Mouse (Mus musculus): ENCODE measurements around the gene Gm10490. TPM values are rescaled to one million over a fixed set of nuclear protein-coding genes. Genes with fewer than 3 reads are reported as not detected.

Gm10490 gene
- total and polyA plus RNA-seq, 2 experiments from 2014 or later, result not detected

DNA sequence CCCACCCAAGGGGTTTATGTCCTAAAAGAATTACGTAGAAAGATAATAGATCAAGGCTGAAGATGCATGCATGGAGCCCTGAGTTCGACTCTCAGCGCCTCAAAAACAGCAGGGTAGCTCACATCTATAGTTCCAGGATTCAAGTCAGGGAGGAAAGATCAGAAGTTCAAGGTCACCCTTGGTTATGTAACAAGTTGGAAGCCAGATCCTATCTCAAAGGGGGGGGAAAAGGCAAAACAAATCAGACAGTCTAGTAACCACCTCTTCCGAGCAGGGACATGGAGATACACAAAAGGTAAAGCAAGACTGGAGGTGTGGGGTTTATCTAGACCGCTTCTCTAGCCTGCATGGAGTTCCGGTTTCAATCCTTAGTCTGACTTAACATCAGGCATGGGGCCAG is 16.9 kb downstream of the Gm10490 start:
- no peak overlapping the region for H3K9ac ChIP-seq
- WGBS, result 76% methylated on average over 6 of the region's 6 CpGs
- no peak for DNase-seq
- H3K4me2 ChIP-seq (ENCODE audit: low read depth), result no peak overlapping the region
- no peak for ATAC-seq
- TF ChIP-seq CTCF (IDR thresholded peaks at IDR 0.05; ENCODE audit: low read depth), result no peak
- no peak overlapping the region for H3K27ac ChIP-seq (ENCODE audit: low read depth, low read length)
- no peaks in the 10 kb centered on the region; the same call in 1 of the 2 replicates for H3K27me3 ChIP-seq (ENCODE audit: insufficient read depth, low read length)
- no peak overlapping the region for H3K4me3 ChIP-seq (ENCODE audit: low read depth, low read length)
- H3K4me1 ChIP-seq (ENCODE audit: insufficient read depth), result no peaks in the 10 kb centered on the region
- H3K36me3 ChIP-seq (ENCODE audit: insufficient read depth), result peaks cover 9% of the 10 kb centered on the region
- H3K9me3 ChIP-seq (ENCODE audit: low read length), result no peaks in the 10 kb centered on the region

DNA sequence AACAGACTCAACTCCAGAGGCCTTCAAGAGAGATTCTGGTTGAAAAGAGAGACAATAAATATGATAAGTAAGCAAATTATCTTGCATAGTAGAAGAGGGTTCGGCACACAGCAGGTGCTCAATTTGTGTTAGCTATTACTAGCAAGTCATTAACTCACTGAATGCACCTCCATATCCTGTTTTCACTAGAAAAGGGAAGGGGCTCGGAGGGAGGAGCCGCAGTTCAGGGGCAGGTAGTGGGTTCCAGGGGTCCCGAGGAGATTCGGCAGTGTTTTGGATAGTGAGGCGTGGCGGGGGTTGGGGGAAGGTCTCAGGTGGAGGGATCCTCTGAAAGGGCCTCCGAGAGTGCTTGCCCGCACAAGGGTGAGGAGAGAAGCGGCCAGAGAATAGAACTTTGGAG is 17.8 kb downstream of the Gm10490 start:
- H3K9ac ChIP-seq, result no peak overlapping the region
- H3K4me2 ChIP-seq (ENCODE audit: low read depth), result no peak overlapping the region
- DNase-seq, result no peak
- no peaks in the 10 kb centered on the region for H3K4me1 ChIP-seq (ENCODE audit: insufficient read depth)
- no peaks in the 10 kb centered on the region for H3K9me3 ChIP-seq (ENCODE audit: low read length)
- ATAC-seq, result no peak
- no peaks in the 10 kb centered on the region; the same call in 1 of the 2 replicates for H3K27me3 ChIP-seq (ENCODE audit: insufficient read depth, low read length)
- no peak overlapping the region for H3K27ac ChIP-seq (ENCODE audit: low read depth, low read length)
- no peak for TF ChIP-seq CTCF (IDR thresholded peaks at IDR 0.05; ENCODE audit: low read depth)
- no peak overlapping the region for H3K4me3 ChIP-seq (ENCODE audit: low read depth, low read length)
- peaks cover 13% of the 10 kb centered on the region for H3K36me3 ChIP-seq (ENCODE audit: insufficient read depth)
- 35% methylated on average over 10 of the region's 10 CpGs for WGBS

DNA sequence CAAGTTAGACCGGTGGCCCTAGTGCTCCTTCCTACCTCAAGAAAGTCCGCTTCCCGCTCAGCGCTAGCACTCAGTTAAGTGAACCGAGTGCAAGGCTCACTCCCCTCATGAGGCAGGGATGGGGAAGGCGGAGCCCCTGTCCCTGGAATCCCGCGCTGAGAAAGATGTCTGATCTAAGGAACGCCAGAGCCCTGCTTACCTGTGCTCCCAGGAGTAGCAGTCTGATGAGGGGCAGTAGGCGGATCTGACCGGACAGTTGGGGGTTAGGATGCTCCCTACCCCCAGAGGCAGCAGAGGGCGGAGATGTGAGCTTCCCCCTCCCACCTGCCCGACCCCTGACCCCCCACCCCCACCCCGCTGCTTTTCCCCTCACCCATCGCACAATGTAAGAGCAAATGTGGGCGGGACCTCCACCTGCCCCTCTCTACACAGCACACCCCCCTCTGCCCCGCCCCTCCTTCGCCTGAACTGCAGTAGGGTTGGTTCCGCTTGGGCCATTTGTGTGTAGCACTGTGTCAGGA is 19.0 kb downstream of the Gm10490 start, which contains the start of gene Eras:
Gene Eras, minus strand, starts transcription at position 338 of the 521 bp plus-strand sequence.
- Histone ChIP-seq H3K9ac (no peak within 1 kb of the TSS), H3K27me3 (ENCODE audit: insufficient read depth, low read length) (no peaks in the 10 kb centered on the region; the same call in 1 of the 2 replicates), H3K4me1 (ENCODE audit: insufficient read depth) (no peaks in the 10 kb centered on the region), H3K4me2 (ENCODE audit: low read depth) (no peak within 1 kb of the TSS), H3K27ac (ENCODE audit: low read depth, low read length) (no peak within 1 kb of the TSS), H3K9me3 (ENCODE audit: low read length) (no peaks in the 10 kb centered on the region), H3K36me3 (ENCODE audit: insufficient read depth) (peaks cover 13% of the 10 kb centered on the region), H3K4me3 (ENCODE audit: low read depth, low read length) (no peak within 1 kb of the TSS)
- ATAC-seq, result no peak
- no peak for DNase-seq
- no peak for TF ChIP-seq CTCF (IDR thresholded peaks at IDR 0.05; ENCODE audit: low read depth)
- 25% methylated on average over 19 of the region's 19 CpGs for WGBS

DNA sequence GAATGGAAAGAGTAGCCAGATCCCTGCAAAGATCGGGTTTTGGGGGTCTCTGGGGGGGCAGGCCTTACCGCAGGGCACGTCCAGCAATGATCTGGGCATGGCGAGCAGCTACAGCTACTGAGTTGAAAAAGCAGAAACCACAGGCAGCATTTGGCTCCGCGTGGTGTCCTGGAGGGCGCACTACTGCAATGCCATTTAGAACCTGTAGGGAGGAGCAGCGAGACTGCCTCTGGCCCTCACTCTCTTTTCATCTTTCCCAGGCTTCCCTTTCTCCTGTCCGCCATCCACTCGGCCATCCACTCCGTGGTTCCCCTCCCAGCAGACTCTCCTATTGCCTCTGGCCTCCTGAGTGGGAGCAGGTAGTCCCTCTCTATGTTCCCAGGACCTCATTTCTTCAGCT is 27.5 kb downstream of the Gm10490 start:
- Histone ChIP-seq H3K36me3 (ENCODE audit: insufficient read depth) (no peaks in the 10 kb centered on the region), H3K27me3 (ENCODE audit: insufficient read depth, low read length) (no peaks in the 10 kb centered on the region), H3K27ac (ENCODE audit: low read depth, low read length) (no peak overlapping the region), H3K9me3 (ENCODE audit: low read length) (no peaks in the 10 kb centered on the region), H3K4me3 (ENCODE audit: low read depth, low read length) (no peak overlapping the region), H3K4me2 (ENCODE audit: low read depth) (no peak overlapping the region), H3K9ac (no peak overlapping the region), H3K4me1 (ENCODE audit: insufficient read depth) (no peaks in the 10 kb centered on the region)
- DNase-seq (no peak), ATAC-seq (no peak)
- TF ChIP-seq CTCF (IDR thresholded peaks at IDR 0.05; ENCODE audit: low read depth), result no peak
- 58% methylated on average over 11 of the region's 11 CpGs for WGBS

DNA sequence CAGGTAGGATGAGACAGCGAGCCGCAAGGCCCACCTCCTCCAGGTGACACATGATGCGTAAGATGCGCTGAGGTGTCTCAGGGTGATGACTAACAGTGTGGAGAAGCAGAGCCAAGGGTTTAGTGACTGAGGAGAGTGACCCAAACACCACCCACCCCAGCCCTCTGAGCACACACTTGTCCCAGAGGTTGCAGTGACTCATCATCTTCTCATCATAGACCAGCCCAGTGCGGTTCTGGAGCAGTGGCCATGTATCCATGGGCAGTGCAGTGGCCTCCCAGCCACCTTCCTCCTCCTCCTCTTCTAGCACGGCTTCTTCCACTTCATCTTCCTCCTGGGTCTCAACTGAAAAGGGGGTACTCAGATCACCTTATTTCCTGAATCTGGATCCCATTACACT is 28.3 kb downstream of the Gm10490 start:
- ATAC-seq, result no peak
- Histone ChIP-seq H3K36me3 (ENCODE audit: insufficient read depth) (no peaks in the 10 kb centered on the region), H3K4me1 (ENCODE audit: insufficient read depth) (no peaks in the 10 kb centered on the region), H3K27ac (ENCODE audit: low read depth, low read length) (no peak overlapping the region), H3K9me3 (ENCODE audit: low read length) (no peaks in the 10 kb centered on the region), H3K9ac (no peak overlapping the region), H3K4me2 (ENCODE audit: low read depth) (no peak overlapping the region), H3K27me3 (ENCODE audit: insufficient read depth, low read length) (no peaks in the 10 kb centered on the region), H3K4me3 (ENCODE audit: low read depth, low read length) (no peak overlapping the region)
- 93% methylated on average over 6 of the region's 6 CpGs for WGBS
- TF ChIP-seq CTCF (IDR thresholded peaks at IDR 0.05; ENCODE audit: low read depth), result no peak
- DNase-seq, result no peak

DNA sequence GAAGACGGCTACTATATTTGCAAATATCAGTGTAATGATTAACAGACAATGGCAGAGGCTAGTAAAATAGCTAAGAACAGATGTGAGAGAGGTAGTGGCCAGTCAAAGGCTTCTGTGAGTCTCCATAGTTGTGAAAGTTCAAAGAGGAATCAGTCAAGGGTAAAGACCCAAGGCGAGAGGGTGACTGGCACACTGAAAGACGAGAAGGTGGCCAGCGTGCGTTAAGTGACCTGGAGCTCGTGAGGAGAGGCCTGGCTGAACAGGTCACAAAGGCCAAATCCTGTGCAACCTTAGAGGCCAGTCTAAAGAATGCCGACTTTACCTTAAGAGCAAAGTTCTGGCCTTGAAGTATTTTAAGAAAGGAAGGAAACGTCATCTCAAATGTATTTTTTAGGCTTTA is 36.3 kb downstream of the Gm10490 start:
- WGBS, result 81% methylated on average over 8 of the region's 8 CpGs
- Histone ChIP-seq H3K27me3 (ENCODE audit: insufficient read depth, low read length) (no peaks in the 10 kb centered on the region), H3K27ac (ENCODE audit: low read depth, low read length) (no peak overlapping the region)

DNA sequence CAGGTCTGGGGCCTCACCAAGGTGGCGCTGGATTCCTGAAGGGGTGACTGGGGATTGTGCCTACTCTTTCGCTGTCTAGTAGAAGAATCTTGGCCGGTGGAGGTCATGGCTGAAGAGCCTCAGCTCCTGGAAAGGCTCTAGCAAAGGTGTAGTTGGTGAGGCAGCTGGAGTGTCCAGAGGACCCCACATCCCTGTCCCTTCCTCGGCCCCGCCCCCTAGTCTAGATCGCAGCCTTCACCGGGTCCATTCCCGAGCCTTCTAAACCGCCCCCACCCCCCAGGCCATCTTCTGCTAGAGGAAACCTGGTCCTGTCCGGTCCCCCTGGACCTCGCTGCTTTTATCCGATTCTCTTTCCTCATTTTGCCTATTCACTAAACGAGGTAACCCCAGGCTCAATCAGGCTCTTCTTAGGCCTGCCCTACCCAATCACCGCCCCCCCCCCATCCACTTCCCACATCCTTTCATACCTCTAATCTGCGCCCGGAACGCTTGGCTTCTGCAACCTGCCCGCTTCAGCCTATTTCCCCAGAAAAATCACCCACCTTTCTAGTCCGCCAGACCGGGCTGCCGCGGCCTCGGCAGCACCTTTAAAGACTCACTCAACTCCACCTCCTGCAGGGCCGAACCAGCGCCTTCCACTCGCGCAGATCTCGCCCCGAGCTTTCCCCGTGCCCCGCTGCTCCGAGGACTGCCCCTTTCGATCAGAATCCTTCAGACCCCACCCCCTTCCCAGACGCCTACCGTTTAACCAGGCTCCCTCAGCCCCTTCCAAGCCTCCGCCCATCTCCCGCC is 38.0 kb downstream of the Gm10490 start, which contains the start of gene Hdac6:
Gene Hdac6, minus strand, starts transcription at position 782 of the 792 bp plus-strand sequence.
- Histone ChIP-seq H3K27ac (ENCODE audit: low read depth, low read length) (peak within 1 kb of the TSS; percentile 72), H3K4me3 (ENCODE audit: low read depth, low read length) (peak within 1 kb of the TSS; percentile 48), H3K9ac (peak within 1 kb of the TSS; percentile 53), H3K4me1 (ENCODE audit: insufficient read depth) (no peaks in the 10 kb centered on the region), H3K27me3 (ENCODE audit: insufficient read depth, low read length) (no peaks in the 10 kb centered on the region), H3K4me2 (ENCODE audit: low read depth) (peak within 1 kb of the TSS; percentile 57), H3K36me3 (ENCODE audit: insufficient read depth) (no peaks in the 10 kb centered on the region), H3K9me3 (ENCODE audit: low read length) (no peaks in the 10 kb centered on the region)
- ATAC-seq (peak; percentile 21), DNase-seq (no peak)
- no peak for TF ChIP-seq CTCF (IDR thresholded peaks at IDR 0.05; ENCODE audit: low read depth)
- 26% methylated on average over 37 of the region's 37 CpGs for WGBS

More for the DNA sequence above, 36.3 kb downstream of the Gm10490 start:
- no peaks in the 10 kb centered on the region for H3K36me3 ChIP-seq (ENCODE audit: insufficient read depth)
- H3K4me1 ChIP-seq (ENCODE audit: insufficient read depth), result no peaks in the 10 kb centered on the region
- no peak overlapping the region for H3K4me2 ChIP-seq (ENCODE audit: low read depth)
- no peak overlapping the region for H3K9ac ChIP-seq
- no peak for DNase-seq
- no peak for ATAC-seq
- no peaks in the 10 kb centered on the region for H3K9me3 ChIP-seq (ENCODE audit: low read length)
- TF ChIP-seq CTCF (IDR thresholded peaks at IDR 0.05; ENCODE audit: low read depth), result no peak
- H3K4me3 ChIP-seq (ENCODE audit: low read depth, low read length), result no peak overlapping the region

Measured in forebrain, postnatal 0 days (tissue).